Mouse (Mus musculus) forebrain, embryonic 14.5 days (tissue): Measurements from ENCODE around the gene Sh2b3. TPM values are rescaled to one million over a fixed set of nuclear protein-coding genes. Genes with fewer than 3 reads are reported as not detected.

Experiments used
- ATAC-seq: fragments of 200-750 bp; cut with Nextera tagmentation; 2 replicates; pipeline ENCODE4 v1.8.0; 2017; ENCODE audit warnings: mild to moderate bottlenecking, moderate library complexity
- DNase-seq: peaks from one replicate; pipeline ENCODE4 v3.0.0-alpha.2; 2015; ENCODE audit warnings: low spot score
- H3K27ac ChIP-seq: fragments of 300-500 bp; sonication (generic); 2 replicates; pipeline ENCODE4 v1.5.1; 2014; ENCODE audit warnings: low read depth, mild to moderate bottlenecking, control low read depth, low read length, moderate library complexity
- H3K27me3 ChIP-seq: fragments of 300-500 bp; sonication (generic); replicated peaks from 2 replicates; pipeline ENCODE4 v1.6.1; 2014; ENCODE audit warnings: low read length, control low read depth, mixed read lengths; ENCODE audit not compliant: control insufficient read depth, insufficient read depth
- H3K36me3 ChIP-seq: fragments of 300-500 bp; sonication (generic); 2 replicates; pipeline ENCODE4 v1.6.1; 2014; ENCODE audit warnings: low read length, control low read depth; ENCODE audit not compliant: control insufficient read depth, insufficient read depth
- H3K4me1 ChIP-seq: fragments of 300-500 bp; sonication (generic); 2 replicates; pipeline ENCODE4 v1.6.1; 2014; ENCODE audit warnings: antibody characterized with exemption, low read length, control low read depth; ENCODE audit not compliant: control insufficient read depth, insufficient read depth
- H3K4me2 ChIP-seq: fragments of 300-500 bp; sonication (generic); 2 replicates; pipeline ENCODE4 v1.6.1; 2014; ENCODE audit warnings: mild to moderate bottlenecking, control low read depth, low read length
- H3K4me3 ChIP-seq: fragments of 300-500 bp; sonication (generic); 2 replicates; pipeline ENCODE4 v1.5.1; 2014; ENCODE audit warnings: low read depth, low read length, control low read depth
- H3K9ac ChIP-seq: fragments of 300-500 bp; sonication (generic); 2 replicates; pipeline ENCODE4 v1.6.1; 2014; ENCODE audit warnings: mild to moderate bottlenecking, low read length, control low read depth, moderate library complexity
- H3K9me3 ChIP-seq: fragments of 300-500 bp; sonication (generic); replicated peaks from 2 replicates; pipeline ENCODE4 v1.6.1; 2016; ENCODE audit warnings: low read length, control low read depth, mixed read lengths; ENCODE audit not compliant: control insufficient read depth
- whole genome bisulfite sequencing: fragments of 180-500 bp; shearing (Covaris S2); extraction: QIAGEN DNeasy Blood & Tissue Kit; methylation state at CpG from one replicate; pipeline ENCODE4 v1.1.7; 2014; 5-methylcytosine and 5-hydroxymethylcytosine counted together
- microRNA-seq: library from miRNA; unstranded; fragments of <30 nt; microRNA quantifications from one replicate; pipeline ENCODE4, GENCODE M21; 2016
- polyA plus RNA-seq: library from polyadenylated mRNA; unstranded; fragments of >200 nt; fragmentation: Nextera tagmentation; extraction: Ambion mirVana; gene quantifications from 2 replicates; pipeline ENCODE4 v1.2.1, GENCODE M21; 2014

Sh2b3 gene
- polyA plus RNA-seq, 1 experiment from 2014 or later: 4.4 TPM

GRCm38 (mm10) chr5:121769827-121770226, 67.6 kb downstream of the Sh2b3 start:
- WGBS: 88% methylated on average over 7 of the region's 7 CpGs
- no peak for DNase-seq
- Histone ChIP-seq H3K36me3 (peaks cover 30% of the 10 kb centered on the region), H3K27ac (no peak overlapping the region), H3K27me3 (no peaks in the 10 kb centered on the region), H3K9ac (no peak overlapping the region), H3K4me1 (no peaks in the 10 kb centered on the region; the same call in 1 of the 2 replicates), H3K9me3 (no peaks in the 10 kb centered on the region), H3K4me2 (no peak overlapping the region), H3K4me3 (no peak overlapping the region)
- no peak for ATAC-seq

DNA sequence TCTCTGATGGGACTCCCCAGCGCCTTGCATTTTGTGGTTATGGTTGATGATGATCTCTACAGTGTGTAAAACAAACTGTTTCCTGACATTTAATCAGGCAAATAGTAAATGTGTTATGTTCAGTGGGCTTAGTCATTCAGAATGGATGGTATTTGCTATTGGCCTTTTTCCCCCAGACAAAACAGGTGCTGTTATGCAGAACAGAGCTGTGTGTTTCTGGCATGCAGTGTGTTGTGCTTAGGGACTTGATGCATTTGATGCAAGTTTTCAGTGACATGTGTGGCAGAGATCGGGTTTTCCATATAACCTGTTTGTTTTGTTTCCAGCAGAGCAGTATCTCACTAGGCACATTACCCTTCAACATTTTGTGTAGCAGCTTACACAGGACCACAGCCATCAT, 69.9 kb downstream of the Sh2b3 start:
- Histone ChIP-seq H3K9ac (no peak overlapping the region), H3K4me2 (no peak overlapping the region), H3K4me3 (no peak overlapping the region), H3K36me3 (peaks cover 18% of the 10 kb centered on the region), H3K9me3 (no peaks in the 10 kb centered on the region), H3K27me3 (no peaks in the 10 kb centered on the region), H3K27ac (no peak overlapping the region), H3K4me1 (no peaks in the 10 kb centered on the region; the same call in 1 of the 2 replicates)
- ATAC-seq: no peak
- DNase-seq: no peak
- 81% methylated on average over 2 of the region's 2 CpGs for WGBS

- Histone ChIP-seq H3K27me3 (no peaks in the 10 kb centered on the region), H3K4me1 (no peaks in the 10 kb centered on the region; the same call in 1 of the 2 replicates), H3K27ac (no peak overlapping the region), H3K4me3 (no peak overlapping the region), H3K9me3 (no peaks in the 10 kb centered on the region), H3K36me3 (0 out of 2 replicates have a peak, but pooled peaks cover 7% of the 10 kb centered on the region), H3K4me2 (no peak overlapping the region), H3K9ac (no peak overlapping the region)
- ATAC-seq (no peak), DNase-seq (no peak)
- 95% methylated on average over 4 of the region's 4 CpGs for WGBS
Measured at GRCm38 (mm10) chr5:121766038-121766773, 71.2 kb downstream of the Sh2b3 start.

Small RNAs within 50 kb of the gene (microRNA-seq; reads per million reads assigned to microRNA genes)
- not detected for gene Mir7031

Other genes starting within 250 kb of the Sh2b3 start
- 38.3 and 42.2 TPM in 2 replicates for gene Aldh2, start 243.8 kb downstream of the Sh2b3 start, polyA plus RNA-seq
- gene Acad12, start 218.7 kb downstream of the Sh2b3 start, polyA plus RNA-seq: 1.1 and 1.2 TPM in 2 replicates
- gene Acad10, start 177.1 kb downstream of the Sh2b3 start, polyA plus RNA-seq: 0.84 and 1.1 TPM in 2 replicates
- gene Brap, start 177.1 kb downstream of the Sh2b3 start, polyA plus RNA-seq: 36.8 and 43.5 TPM in 2 replicates
- gene Atxn2, start 126.3 kb downstream of the Sh2b3 start, polyA plus RNA-seq: 43.5 and 49.5 TPM in 2 replicates
- 34.7 and 41.4 TPM in 2 replicates for gene Pheta1, start 11.3 kb upstream of the Sh2b3 start, polyA plus RNA-seq
- gene Cux2, start 212.5 kb upstream of the Sh2b3 start, polyA plus RNA-seq: 16.7 and 30.0 TPM in 2 replicates